Mouse (Mus musculus) hindbrain, embryonic 14.5 days (tissue): Measurements from ENCODE around the gene Arntl2. TPM values are rescaled to one million over a fixed set of nuclear protein-coding genes. Genes with fewer than 3 reads are reported as not detected.
A peak's percentile ranks its signal among the peaks of the same experiment; 100 is the strongest.

Experiments
- ATAC-seq: fragments of 200-750 bp; cut with Nextera tagmentation; 2 replicates; pipeline ENCODE4 v1.8.0; 2017; ENCODE audit warnings: moderate number of reproducible peaks, mild to moderate bottlenecking, moderate TSS enrichment, moderate library complexity; ENCODE audit not compliant: low FRiP score
- DNase-seq: peaks from one replicate; pipeline ENCODE4 v3.0.0-alpha.2; 2015; ENCODE audit warnings: low spot score
- H3K27ac ChIP-seq: fragments of 300-500 bp; sonication (generic); 2 replicates; pipeline ENCODE4 v1.5.1; 2014; ENCODE audit warnings: mild to moderate bottlenecking, moderate library complexity
- H3K27me3 ChIP-seq: fragments of 300-500 bp; sonication (generic); 2 replicates; pipeline ENCODE4 v1.6.1; 2014; ENCODE audit warnings: mild to moderate bottlenecking, low read length, mixed read lengths; ENCODE audit not compliant: control insufficient read depth, insufficient read depth
- H3K36me3 ChIP-seq: fragments of 300-500 bp; sonication (generic); replicated peaks from 2 replicates; pipeline ENCODE4 v1.6.1; 2014; ENCODE audit not compliant: control insufficient read depth, insufficient read depth
- H3K4me1 ChIP-seq: fragments of 300-500 bp; sonication (generic); replicated peaks from 2 replicates; pipeline ENCODE4 v1.6.1; 2014; ENCODE audit warnings: antibody characterized with exemption, low read length, mixed read lengths; ENCODE audit not compliant: control insufficient read depth, insufficient read depth
- H3K4me2 ChIP-seq: fragments of 300-500 bp; sonication (generic); replicated peaks from 2 replicates; pipeline ENCODE4 v1.6.1; 2014; ENCODE audit warnings: mild to moderate bottlenecking, moderate library complexity
- H3K4me3 ChIP-seq: fragments of 300-500 bp; sonication (generic); replicated peaks from 2 replicates; pipeline ENCODE4 v1.5.1; 2014; ENCODE audit warnings: mild to moderate bottlenecking, low read length
- H3K9ac ChIP-seq: fragments of 300-500 bp; sonication (generic); 2 replicates; pipeline ENCODE4 v1.6.1; 2014
- H3K9me3 ChIP-seq: fragments of 300-500 bp; sonication (generic); 2 replicates; pipeline ENCODE4 v1.6.1; 2016; ENCODE audit warnings: low read length; ENCODE audit not compliant: control insufficient read depth
- WGBS: fragments of 180-500 bp; shearing (Covaris S2); extraction: QIAGEN DNeasy Blood & Tissue Kit; methylation state at CpG from one replicate; pipeline ENCODE4 v1.1.7; 2014; 5-methylcytosine and 5-hydroxymethylcytosine counted together
- polyA plus RNA-seq: library from polyadenylated mRNA; unstranded; fragments of >200 nt; fragmentation: Nextera tagmentation; extraction: Ambion mirVana; gene quantifications from 2 replicates; pipeline ENCODE4 v1.2.1, GENCODE M21; 2014

The Arntl2 gene
- polyA plus RNA-seq, 1 experiment from 2014 or later: 2.5 TPM

- WGBS: 96% methylated on average over 4 of the region's 4 CpGs
- DNase-seq: no peak
- Histone ChIP-seq H3K27me3 (no peaks in the 10 kb centered on the region), H3K4me2 (no peak overlapping the region), H3K4me3 (no peak overlapping the region), H3K36me3 (0 out of 2 replicates have a peak, but pooled peaks cover 3% of the 10 kb centered on the region), H3K9ac (no peak overlapping the region), H3K4me1 (0 out of 2 replicates have a peak, but pooled peaks cover 3% of the 10 kb centered on the region), H3K27ac (no peak overlapping the region), H3K9me3 (no peaks in the 10 kb centered on the region)
- no peak for ATAC-seq
These were observed 40.2 kb upstream of the Arntl2 start for GRCm38 (mm10) chr6:146755679-146756078.

GRCm38 (mm10) chr6:146759027-146759426 is 36.8 kb upstream of the Arntl2 start:
- H3K36me3 ChIP-seq: peaks cover 3% of the 10 kb centered on the region; the same call in 1 of the 2 replicates
- no peak for DNase-seq
- H3K27me3 ChIP-seq: no peaks in the 10 kb centered on the region
- WGBS: 100% methylated on average over 2 of the region's 2 CpGs
- no peaks in the 10 kb centered on the region for H3K9me3 ChIP-seq
- H3K4me1 ChIP-seq: no peaks in the 10 kb centered on the region
- no peak overlapping the region for H3K27ac ChIP-seq
- no peak overlapping the region for H3K4me2 ChIP-seq
- H3K9ac ChIP-seq: no peak overlapping the region
- H3K4me3 ChIP-seq: no peak overlapping the region
- no peak for ATAC-seq

GRCm38 (mm10) chr6:146760022-146760421 is 35.8 kb upstream of the Arntl2 start:
- H3K27ac ChIP-seq: no peak overlapping the region
- H3K9me3 ChIP-seq: no peaks in the 10 kb centered on the region
- H3K4me2 ChIP-seq: no peak overlapping the region
- peaks cover 3% of the 10 kb centered on the region; the same call in 1 of the 2 replicates for H3K36me3 ChIP-seq
- DNase-seq (no peak), ATAC-seq (no peak)
- H3K4me1 ChIP-seq: no peaks in the 10 kb centered on the region
- H3K27me3 ChIP-seq: no peaks in the 10 kb centered on the region
- no peak overlapping the region for H3K4me3 ChIP-seq
- no peak overlapping the region for H3K9ac ChIP-seq
- WGBS: 92% methylated on average over 2 of the region's 2 CpGs

GRCm38 (mm10) chr6:146760736-146761135 is 35.1 kb upstream of the Arntl2 start:
- Histone ChIP-seq H3K4me1 (no peaks in the 10 kb centered on the region), H3K4me2 (no peak overlapping the region), H3K27ac (no peak overlapping the region), H3K9me3 (no peaks in the 10 kb centered on the region), H3K27me3 (no peaks in the 10 kb centered on the region), H3K36me3 (peaks cover 3% of the 10 kb centered on the region; the same call in 1 of the 2 replicates), H3K4me3 (no peak overlapping the region), H3K9ac (no peak overlapping the region)
- no peak for ATAC-seq
- 70% methylated on average over 4 of the region's 4 CpGs for WGBS
- DNase-seq: no peak

- DNase-seq (peak; percentile 60), ATAC-seq (0 out of 2 replicates have a peak, but pooled peaks have one; percentile 6)
- WGBS: 61% methylated on average over 5 of the region's 5 CpGs
- H3K4me3 ChIP-seq: no peak overlapping the region
- no peaks in the 10 kb centered on the region for H3K9me3 ChIP-seq
- no peaks in the 10 kb centered on the region for H3K4me1 ChIP-seq
- peaks cover 6% of the 10 kb centered on the region for H3K36me3 ChIP-seq
- no peaks in the 10 kb centered on the region for H3K27me3 ChIP-seq
- no peak overlapping the region for H3K27ac ChIP-seq
- no peak overlapping the region for H3K9ac ChIP-seq
- no peak overlapping the region for H3K4me2 ChIP-seq
These were observed 33.5 kb upstream of the Arntl2 start for GRCm38 (mm10) chr6:146762264-146762898.

GRCm38 (mm10) chr6:146764593-146764992 is 31.3 kb upstream of the Arntl2 start:
- ATAC-seq (no peak), DNase-seq (no peak)
- Histone ChIP-seq H3K9me3 (no peaks in the 10 kb centered on the region), H3K27me3 (no peaks in the 10 kb centered on the region), H3K9ac (no peak overlapping the region), H3K4me3 (no peak overlapping the region), H3K36me3 (peaks cover 26% of the 10 kb centered on the region), H3K27ac (no peak overlapping the region), H3K4me2 (no peak overlapping the region), H3K4me1 (no peaks in the 10 kb centered on the region)
- WGBS: 66% methylated on average over 2 of the region's 2 CpGs

GRCm38 (mm10) chr6:146765270-146765669 is 30.6 kb upstream of the Arntl2 start:
- Histone ChIP-seq H3K4me3 (no peak overlapping the region), H3K27ac (no peak overlapping the region), H3K4me2 (no peak overlapping the region), H3K4me1 (no peaks in the 10 kb centered on the region), H3K9me3 (no peaks in the 10 kb centered on the region), H3K36me3 (peaks cover 29% of the 10 kb centered on the region), H3K9ac (no peak overlapping the region), H3K27me3 (no peaks in the 10 kb centered on the region)
- WGBS: 86% methylated on average over 4 of the region's 4 CpGs
- ATAC-seq (no peak), DNase-seq (no peak)

GRCm38 (mm10) chr6:146768813-146769404 is 26.9 kb upstream of the Arntl2 start:
- WGBS: 92% methylated on average over 10 of the region's 10 CpGs
- H3K4me2 ChIP-seq: no peak overlapping the region
- no peak for ATAC-seq
- no peaks in the 10 kb centered on the region for H3K27me3 ChIP-seq
- H3K4me3 ChIP-seq: no peak overlapping the region
- H3K4me1 ChIP-seq: no peaks in the 10 kb centered on the region
- no peaks in the 10 kb centered on the region for H3K9me3 ChIP-seq
- H3K9ac ChIP-seq: no peak overlapping the region
- H3K36me3 ChIP-seq: peaks cover 56% of the 10 kb centered on the region
- H3K27ac ChIP-seq: no peak overlapping the region
- no peak for DNase-seq

GRCm38 (mm10) chr6:146770005-146770745 is 25.7 kb upstream of the Arntl2 start:
- 77% methylated on average over 6 of the region's 6 CpGs for WGBS
- Histone ChIP-seq H3K36me3 (peaks cover 68% of the 10 kb centered on the region), H3K9me3 (no peaks in the 10 kb centered on the region), H3K9ac (no peak overlapping the region), H3K27ac (no peak overlapping the region), H3K4me3 (no peak overlapping the region), H3K27me3 (no peaks in the 10 kb centered on the region), H3K4me2 (no peak overlapping the region), H3K4me1 (no peaks in the 10 kb centered on the region)
- DNase-seq (no peak), ATAC-seq (no peak)
